Mouse (Mus musculus): Measurements from ENCODE around the gene Pkd1l3. TPM values are rescaled to one million over a fixed set of nuclear protein-coding genes. Genes with fewer than 3 reads are reported as not detected.
A peak's percentile ranks its signal among the peaks of the same experiment; 100 is the strongest.

The Pkd1l3 gene
- polyA plus RNA-seq, 1 experiment = 0.40 TPM

DNA sequence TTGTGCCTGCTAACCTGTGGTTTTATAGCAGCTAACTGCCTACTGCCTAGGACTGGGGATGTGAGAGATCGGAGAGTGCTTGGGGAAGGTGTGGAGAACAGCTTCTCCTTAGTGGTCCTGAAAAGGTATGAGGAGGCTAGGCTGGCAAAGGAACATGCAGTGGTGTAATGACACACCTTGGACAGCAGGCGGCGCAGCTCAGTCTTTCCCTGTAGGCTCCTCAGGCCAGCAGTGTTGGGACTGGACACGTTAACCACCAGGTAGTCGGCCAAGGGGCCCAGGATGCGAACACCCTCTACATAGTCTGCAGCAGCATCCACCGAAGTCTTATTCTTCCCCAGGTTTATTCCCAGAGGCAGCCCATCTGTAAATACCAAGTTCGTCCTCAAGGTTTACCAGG lies 18.5 kb upstream of the Pkd1l3 start:
- Histone ChIP-seq H3K27ac (replicated peaks; ENCODE audit: low read depth, low read length) (no peak overlapping the region), H3K4me3 (ENCODE audit: insufficient read depth, low read depth, low read length) (no peak overlapping the region), H3K4me1 (ENCODE audit: control insufficient read depth, insufficient read depth, insufficient read length, low read length) (no peaks in the 10 kb centered on the region)

GRCm38 (mm10) chr8:109606725-109607124 lies 7.6 kb upstream of the Pkd1l3 start:
- Histone ChIP-seq H3K27ac (replicated peaks; ENCODE audit: low read depth, low read length) (no peak overlapping the region), H3K4me3 (ENCODE audit: insufficient read depth, low read depth, low read length) (no peak overlapping the region), H3K4me1 (ENCODE audit: control insufficient read depth, insufficient read depth, insufficient read length, low read length) (peaks cover 6% of the 10 kb centered on the region; the same call in 1 of the 2 replicates)

GRCm38 (mm10) chr8:109607650-109608049 lies 6.7 kb upstream of the Pkd1l3 start:
- H3K4me3 ChIP-seq (ENCODE audit: insufficient read depth, low read depth, low read length) = peak overlapping the region; percentile 73
- peaks cover 6% of the 10 kb centered on the region; the same call in 1 of the 2 replicates for H3K4me1 ChIP-seq (ENCODE audit: control insufficient read depth, insufficient read depth, insufficient read length, low read length)
- no peak overlapping the region for H3K27ac ChIP-seq (replicated peaks; ENCODE audit: low read depth, low read length)

DNA sequence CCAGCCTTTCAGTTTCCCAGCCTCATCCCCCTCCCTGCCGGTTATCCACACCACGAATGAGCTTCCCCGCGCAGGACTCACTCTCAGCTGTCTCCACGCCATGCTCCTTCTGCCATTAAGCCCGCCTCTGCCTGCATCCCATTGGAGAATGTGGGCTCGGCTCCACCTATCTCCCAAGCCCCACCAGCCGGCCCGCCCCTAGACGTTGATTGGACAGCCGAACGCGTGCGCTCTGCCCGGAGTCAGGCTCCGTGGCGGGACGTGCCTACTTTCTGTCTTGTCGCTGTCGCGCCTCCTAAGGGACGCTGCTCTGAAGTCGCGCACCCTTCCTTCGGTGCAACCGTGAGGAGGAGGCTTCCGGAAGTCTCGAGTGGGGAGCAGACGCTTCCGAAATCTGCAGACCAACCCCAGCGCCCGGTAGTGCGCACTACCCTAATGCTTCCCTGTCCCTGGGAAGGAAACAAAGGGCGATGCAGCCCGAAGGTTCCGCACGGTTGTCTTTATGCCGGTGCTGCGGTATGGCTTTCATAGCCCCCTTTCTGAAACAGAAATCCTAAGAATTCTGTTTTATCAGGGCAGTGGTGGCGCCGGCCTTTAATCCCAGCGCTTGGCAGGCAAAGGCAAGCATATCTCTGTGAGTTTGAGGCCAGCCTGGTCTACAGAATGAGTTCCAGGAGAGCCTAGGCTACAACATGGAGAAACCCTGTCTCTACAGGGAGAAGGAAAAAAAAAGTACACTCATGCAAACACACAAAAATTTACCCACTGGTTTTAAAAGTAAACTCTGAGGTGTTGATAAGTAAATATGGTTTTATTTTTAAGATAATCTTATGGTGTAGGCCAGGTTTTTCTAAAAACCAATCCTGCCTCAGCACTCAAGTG lies 5.8 kb upstream of the Pkd1l3 start, which contains the start of gene Dhodh:
Gene Dhodh, minus strand, starts transcription at position 403 of the 882 bp plus-strand sequence.
- Histone ChIP-seq H3K27ac (replicated peaks; ENCODE audit: low read depth, low read length) (peak within 1 kb of the TSS; percentile 85), H3K4me1 (ENCODE audit: control insufficient read depth, insufficient read depth, insufficient read length, low read length) (peaks cover 6% of the 10 kb centered on the region; the same call in 1 of the 2 replicates), H3K4me3 (ENCODE audit: insufficient read depth, low read depth, low read length) (peak within 1 kb of the TSS; percentile 73)

- peaks cover 6% of the 10 kb centered on the region; the same call in 1 of the 2 replicates for H3K4me1 ChIP-seq (ENCODE audit: control insufficient read depth, insufficient read depth, insufficient read length, low read length)
- peak overlapping the region; percentile 44 for H3K27ac ChIP-seq (replicated peaks; ENCODE audit: low read depth, low read length)
- peak overlapping the region; percentile 73 for H3K4me3 ChIP-seq (ENCODE audit: insufficient read depth, low read depth, low read length)
Observed at GRCm38 (mm10) chr8:109609153-109609502, 5.2 kb upstream of the Pkd1l3 start.

- H3K27ac ChIP-seq (replicated peaks; ENCODE audit: low read depth, low read length) = no peak overlapping the region
- H3K4me1 ChIP-seq (ENCODE audit: control insufficient read depth, insufficient read depth, insufficient read length, low read length) = no peaks in the 10 kb centered on the region
- H3K4me3 ChIP-seq (ENCODE audit: insufficient read depth, low read depth, low read length) = no peak overlapping the region
Observed at GRCm38 (mm10) chr8:109615569-109615968, 1.3 kb downstream of the Pkd1l3 start.

- Histone ChIP-seq H3K4me1 (ENCODE audit: control insufficient read depth, insufficient read depth, insufficient read length, low read length) (no peaks in the 10 kb centered on the region), H3K27ac (replicated peaks; ENCODE audit: low read depth, low read length) (no peak overlapping the region), H3K4me3 (ENCODE audit: insufficient read depth, low read depth, low read length) (no peak overlapping the region)
Observed at GRCm38 (mm10) chr8:109628638-109629037, 14.3 kb downstream of the Pkd1l3 start.

DNA sequence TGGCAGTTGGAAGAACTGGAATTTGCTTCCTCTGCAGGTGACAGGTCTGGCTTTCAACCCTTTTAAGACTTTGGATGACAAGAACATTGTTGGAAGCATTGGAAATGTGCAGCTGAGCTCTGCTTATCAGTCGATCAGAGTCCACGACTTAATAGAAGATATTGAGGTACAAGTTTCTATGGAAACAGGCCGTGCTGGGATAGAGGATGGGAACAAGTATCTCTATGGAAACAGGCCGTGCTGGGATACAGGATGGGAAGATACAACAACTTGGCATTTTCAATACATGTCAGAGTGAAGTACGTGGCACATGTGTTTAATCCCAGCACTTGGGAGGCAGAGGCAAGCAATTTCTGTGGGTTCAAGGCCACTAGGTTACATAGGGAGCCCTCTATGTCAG lies 18.2 kb downstream of the Pkd1l3 start:
- Histone ChIP-seq H3K4me3 (ENCODE audit: insufficient read depth, low read depth, low read length) (no peak overlapping the region), H3K27ac (replicated peaks; ENCODE audit: low read depth, low read length) (no peak overlapping the region)

GRCm38 (mm10) chr8:109635146-109635545 lies 20.8 kb downstream of the Pkd1l3 start:
- Histone ChIP-seq H3K27ac (replicated peaks; ENCODE audit: low read depth, low read length) (no peak overlapping the region), H3K4me1 (ENCODE audit: control insufficient read depth, insufficient read depth, insufficient read length, low read length) (no peaks in the 10 kb centered on the region), H3K4me3 (ENCODE audit: insufficient read depth, low read depth, low read length) (no peak overlapping the region)

More for the DNA sequence above, 18.2 kb downstream of the Pkd1l3 start:
- H3K4me1 ChIP-seq (ENCODE audit: control insufficient read depth, insufficient read depth, insufficient read length, low read length) = no peaks in the 10 kb centered on the region

- peaks cover 3% of the 10 kb centered on the region; the same call in 1 of the 2 replicates for H3K4me1 ChIP-seq (ENCODE audit: control insufficient read depth, insufficient read depth, insufficient read length, low read length)
Observed at GRCm38 (mm10) chr8:109638851-109639250, 24.5 kb downstream of the Pkd1l3 start.

GRCm38 (mm10) chr8:109640410-109640809 lies 26.1 kb downstream of the Pkd1l3 start:
- Histone ChIP-seq H3K27ac (replicated peaks; ENCODE audit: low read depth, low read length) (no peak overlapping the region), H3K4me3 (ENCODE audit: insufficient read depth, low read depth, low read length) (no peak overlapping the region), H3K4me1 (ENCODE audit: control insufficient read depth, insufficient read depth, insufficient read length, low read length) (peaks cover 3% of the 10 kb centered on the region; the same call in 1 of the 2 replicates)

More at GRCm38 (mm10) chr8:109638851-109639250, 24.5 kb downstream of the Pkd1l3 start:
- H3K27ac ChIP-seq (replicated peaks; ENCODE audit: low read depth, low read length) = no peak overlapping the region
- no peak overlapping the region for H3K4me3 ChIP-seq (ENCODE audit: insufficient read depth, low read depth, low read length)

DNA sequence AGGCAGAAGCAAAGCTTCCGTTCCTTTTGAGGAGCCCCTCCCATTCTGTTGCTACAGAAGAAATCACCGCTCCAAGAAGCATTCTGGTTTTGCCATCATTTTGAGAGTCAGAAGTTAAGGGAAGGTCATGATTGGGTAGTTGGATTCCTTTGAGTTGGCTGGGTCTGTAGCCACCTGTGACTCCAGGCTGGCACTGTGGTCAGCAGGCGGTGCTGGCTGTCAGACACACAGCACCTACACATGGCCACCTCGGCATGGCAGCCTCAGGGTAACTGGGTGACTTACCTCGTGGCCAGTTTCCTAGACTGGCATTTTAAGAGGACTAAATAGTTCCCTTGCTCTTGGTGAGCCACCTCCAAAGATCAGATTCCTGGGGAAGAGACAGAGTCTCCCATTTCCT lies 26.9 kb downstream of the Pkd1l3 start:
- H3K27ac ChIP-seq (replicated peaks; ENCODE audit: low read depth, low read length) = peak overlapping the region; percentile 47
- peaks cover 3% of the 10 kb centered on the region; the same call in 1 of the 2 replicates for H3K4me1 ChIP-seq (ENCODE audit: control insufficient read depth, insufficient read depth, insufficient read length, low read length)
- H3K4me3 ChIP-seq (ENCODE audit: insufficient read depth, low read depth, low read length) = no peak overlapping the region

- H3K27ac ChIP-seq (replicated peaks; ENCODE audit: low read depth, low read length) = no peak overlapping the region
- no peak overlapping the region for H3K4me3 ChIP-seq (ENCODE audit: insufficient read depth, low read depth, low read length)
- no peaks in the 10 kb centered on the region for H3K4me1 ChIP-seq (ENCODE audit: control insufficient read depth, insufficient read depth, insufficient read length, low read length)
Observed at GRCm38 (mm10) chr8:109647331-109647730, 33.0 kb downstream of the Pkd1l3 start.

GRCm38 (mm10) chr8:109648469-109648868 lies 34.2 kb downstream of the Pkd1l3 start:
- Histone ChIP-seq H3K27ac (replicated peaks; ENCODE audit: low read depth, low read length) (no peak overlapping the region), H3K4me3 (ENCODE audit: insufficient read depth, low read depth, low read length) (no peak overlapping the region), H3K4me1 (ENCODE audit: control insufficient read depth, insufficient read depth, insufficient read length, low read length) (no peaks in the 10 kb centered on the region)

DNA sequence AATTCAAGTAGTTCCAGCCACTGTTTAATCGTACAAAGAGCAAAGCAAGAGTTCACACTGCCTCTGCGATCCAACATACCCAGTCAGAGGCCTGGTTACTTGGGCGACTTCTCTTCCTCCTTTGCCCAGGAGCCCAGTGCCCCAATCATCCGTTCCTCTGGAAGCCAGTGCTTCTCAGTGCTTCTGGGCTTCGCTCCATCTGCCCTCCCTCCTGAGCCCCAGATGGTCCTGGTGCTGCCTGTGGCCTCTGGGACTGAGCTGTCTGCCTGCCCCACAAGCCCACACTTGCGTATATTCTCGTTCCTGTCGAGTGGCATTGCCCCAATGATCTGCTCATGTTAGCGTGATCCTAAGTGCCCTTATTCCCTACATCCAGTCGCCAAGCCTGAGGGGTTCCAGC lies 36.5 kb downstream of the Pkd1l3 start:
- no peak overlapping the region for H3K27ac ChIP-seq (replicated peaks; ENCODE audit: low read depth, low read length)
- no peaks in the 10 kb centered on the region for H3K4me1 ChIP-seq (ENCODE audit: control insufficient read depth, insufficient read depth, insufficient read length, low read length)
- no peak overlapping the region for H3K4me3 ChIP-seq (ENCODE audit: insufficient read depth, low read depth, low read length)

DNA sequence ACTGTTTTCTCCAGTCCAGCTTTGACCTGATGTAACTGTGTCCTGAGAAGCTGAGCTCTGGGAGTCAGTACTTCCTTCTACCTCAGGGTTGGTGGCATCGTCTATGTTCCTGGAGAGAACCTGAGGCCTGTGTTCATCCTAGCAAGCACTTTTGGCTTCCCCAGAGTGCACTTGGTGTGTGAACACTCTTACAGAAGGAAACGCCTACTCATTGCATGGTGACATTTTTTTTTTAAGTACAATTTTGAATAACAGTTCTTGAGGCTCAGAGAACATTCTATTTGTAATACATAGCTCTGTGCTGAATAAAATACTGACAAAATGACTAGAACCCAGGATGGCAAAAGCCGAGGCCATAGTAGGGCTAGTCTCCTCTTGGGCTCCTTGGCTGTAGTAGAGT lies 42.5 kb downstream of the Pkd1l3 start:
- Histone ChIP-seq H3K4me3 (ENCODE audit: insufficient read depth, low read depth, low read length) (no peak overlapping the region), H3K27ac (replicated peaks; ENCODE audit: low read depth, low read length) (no peak overlapping the region), H3K4me1 (ENCODE audit: control insufficient read depth, insufficient read depth, insufficient read length, low read length) (no peaks in the 10 kb centered on the region)
